Comparison of ENCODE assay signal across 13 mouse cellular contexts in the genomic region with DNA sequence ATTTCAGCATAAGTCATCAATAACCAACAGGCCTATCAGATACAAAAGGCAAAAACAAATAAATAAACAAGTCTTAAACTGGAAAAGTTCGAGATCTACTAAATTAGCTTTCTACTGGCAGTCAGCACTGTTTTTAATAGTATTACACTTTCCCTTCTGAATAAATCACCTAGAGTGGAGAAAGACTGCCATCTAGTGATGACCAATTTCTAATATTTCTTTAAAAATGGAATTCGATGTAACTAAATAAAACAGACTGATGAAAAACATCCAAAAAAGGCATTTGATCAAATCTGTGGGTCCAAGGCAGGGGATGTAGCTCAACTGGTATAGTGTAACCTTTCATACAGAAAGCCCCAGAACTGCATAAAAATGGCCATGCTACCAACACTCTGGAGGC. TPM values are rescaled to one million over a fixed set of nuclear protein-coding genes. Genes with fewer than 3 reads are reported as not detected.
DNase-seq lines count a peak whose midpoint lies in the region; ATAC-seq lines count a peak whose summit lies in the region.
"Had no signal": no experiment of that assay in that cellular context is flagged by ENCODE, and none has a peak within 500 bp of the region (broad histone marks: within the 10 kb centered on the region; RNA-seq: fewer than 3 reads in every experiment).

No protein-coding gene starts in this region.

- no peaks in the 10 kb centered on the region for H3K27me3 ChIP-seq in forebrain, embryonic 12.5 days
- H3K27me3 ChIP-seq: hindbrain, embryonic 13.5 days; liver, embryonic 13.5 days; midbrain, embryonic 15.5 days had no signal

- no peaks in the 10 kb centered on the region for H3K36me3 ChIP-seq in forebrain, embryonic 12.5 days (replicated peaks)
- H3K36me3 ChIP-seq: hindbrain, embryonic 13.5 days; liver, embryonic 13.5 days; midbrain, embryonic 15.5 days had no signal

- ATAC-seq in forebrain, embryonic 12.5 days (ENCODE audit: low FRiP score) = no peak
- ATAC-seq: activated CD4-positive, CD25-positive, alpha-beta regulatory T cell, adult 4 months; midbrain, embryonic 15.5 days had no signal

- H3K9me3 ChIP-seq in forebrain, embryonic 12.5 days = no peaks in the 10 kb centered on the region
- H3K9me3 ChIP-seq: hindbrain, embryonic 13.5 days; liver, embryonic 13.5 days; midbrain, embryonic 15.5 days had no signal

- 43% methylated on average over 2 of the region's 2 CpGs for WGBS in forebrain, embryonic 12.5 days

- DNase-seq in embryo, embryonic 10 days (ENCODE audit: low spot score) = peak; percentile 12
- no peak for DNase-seq in embryo, embryonic 9.5 days (ENCODE audit: extremely low spot score)
- DNase-seq in layer of hippocampus, adult 9-10 months (ENCODE audit: low spot score) = peak; percentile 26
- DNase-seq in layer of hippocampus, postnatal 25 days (ENCODE audit: extremely low spot score in 1 of 2, low spot score in 1 of 2) = no peak
- peak; percentile 6 for DNase-seq in MEL-GATA-1-ER (ENCODE audit: extremely low read depth, low read depth)
- peak; percentile 18 for DNase-seq in forelimb bud, embryonic 11.5 days (ENCODE audit: low read depth, low spot score)
- no peak for DNase-seq in spleen, adult 12 weeks (ENCODE audit: low spot score)
- DNase-seq: cerebellum, adult 8-10 months; liver, embryonic 13.5 days had no signal

- peaks cover 9% of the 10 kb centered on the region; the same call in 1 of the 2 replicates for H3K4me1 ChIP-seq in forebrain, embryonic 12.5 days
- H3K4me1 ChIP-seq: hindbrain, embryonic 13.5 days; liver, embryonic 13.5 days had no signal

- H3K4me3 ChIP-seq in forebrain, embryonic 12.5 days (replicated peaks) = no peak overlapping the region
- H3K4me3 ChIP-seq: hindbrain, embryonic 13.5 days; liver, embryonic 13.5 days; midbrain, embryonic 15.5 days had no signal

- no peak overlapping the region for H3K4me2 ChIP-seq in forebrain, embryonic 12.5 days
- H3K4me2 ChIP-seq: hindbrain, embryonic 13.5 days; liver, embryonic 13.5 days; midbrain, embryonic 15.5 days had no signal

- H3K27ac ChIP-seq in forebrain, embryonic 12.5 days = no peak overlapping the region
- H3K27ac ChIP-seq: hindbrain, embryonic 13.5 days; liver, embryonic 13.5 days; midbrain, embryonic 15.5 days had no signal

- H3K9ac ChIP-seq in forebrain, embryonic 12.5 days = no peak overlapping the region
- H3K9ac ChIP-seq: hindbrain, embryonic 13.5 days; liver, embryonic 13.5 days; midbrain, embryonic 15.5 days had no signal

RNA-seq across cellular contexts. Expression of gene Exoc6b, which starts 52.3 kb away (rescaled TPM):
- 100 to 1,000 TPM; 119 to 122 TPM for total RNA-seq in layer of hippocampus, postnatal 25 days (2021)
- 43.7 and 44.8 TPM in 2 replicates for polyA plus RNA-seq in forebrain, embryonic 12.5 days (2016; fragmentation: Nextera tagmentation; extraction: Ambion mirVana)

Comparison
In these comparisons a context has a peak if more than half of its experiments do, and no peak if none do; other contexts are left out.
1. DNase-seq: peak in embryo, embryonic 10 days (single experiment), layer of hippocampus, adult 9-10 months (single experiment), MEL-GATA-1-ER (single experiment) and forelimb bud, embryonic 11.5 days (single experiment); none in embryo, embryonic 9.5 days (single experiment), layer of hippocampus, postnatal 25 days (0 of 2) and spleen, adult 12 weeks (single experiment).